Mouse (Mus musculus) stomach, postnatal 0 days (tissue): Measurements from ENCODE around the gene 4931414P19Rik. TPM values are rescaled to one million over a fixed set of nuclear protein-coding genes. Genes with fewer than 3 reads are reported as not detected.
A peak's percentile ranks its signal among the peaks of the same experiment; 100 is the strongest.
"Not testable (repeated sequence)": the region's sequence is repeated elsewhere in the genome, so short reads cannot be mapped to it uniquely, and the experiment has no call there.

ENCODE experiments used
- ATAC-seq: fragments of 200-750 bp; cut with Nextera tagmentation; 2 replicates; pipeline ENCODE4 v1.8.0; 2017; ENCODE audit not compliant: low FRiP score, low TSS enrichment
- DNase-seq: peaks from one replicate; pipeline ENCODE4 v3.0.0-alpha.2; 2016; ENCODE audit warnings: low spot score
- H3K27ac ChIP-seq: fragments of 300-500 bp; sonication (generic); replicated peaks from 2 replicates; pipeline ENCODE4 v1.5.1; 2014; ENCODE audit warnings: mild to moderate bottlenecking, control low read depth
- H3K27me3 ChIP-seq: fragments of 300-500 bp; sonication (generic); 2 replicates; pipeline ENCODE4 v1.6.1; 2014; ENCODE audit warnings: low read length; ENCODE audit not compliant: control insufficient read depth, insufficient read depth
- H3K36me3 ChIP-seq: fragments of 300-500 bp; sonication (generic); 2 replicates; pipeline ENCODE4 v1.6.1; 2014; ENCODE audit warnings: low read length, mixed read lengths; ENCODE audit not compliant: control insufficient read depth, insufficient read depth
- H3K4me1 ChIP-seq: fragments of 300-500 bp; sonication (generic); replicated peaks from 2 replicates; pipeline ENCODE4 v1.6.1; 2014; ENCODE audit warnings: antibody characterized with exemption; ENCODE audit not compliant: control insufficient read depth, insufficient read depth
- H3K4me2 ChIP-seq: fragments of 300-500 bp; sonication (generic); replicated peaks from 2 replicates; pipeline ENCODE4 v1.6.1; 2014; ENCODE audit warnings: low read depth, mild to moderate bottlenecking, control low read depth, moderate library complexity
- H3K4me3 ChIP-seq: fragments of 300-500 bp; sonication (generic); 2 replicates; pipeline ENCODE4 v1.5.1; 2014; ENCODE audit warnings: low read depth, low read length, control low read depth
- H3K9ac ChIP-seq: fragments of 300-500 bp; sonication (generic); 2 replicates; pipeline ENCODE4 v1.6.1; 2014; ENCODE audit warnings: mild to moderate bottlenecking, low read length, control low read depth, mixed read lengths
- H3K9me3 ChIP-seq: fragments of 300-500 bp; sonication (generic); 2 replicates; pipeline ENCODE4 v1.6.1; 2016; ENCODE audit warnings: low read length; ENCODE audit not compliant: control insufficient read depth
- CTCF ChIP-seq: IDR thresholded peaks from 2 replicates; pipeline ENCODE4 v1.5.1; 2016; ENCODE audit warnings: antibody characterized with exemption, low read depth, mild to moderate bottlenecking, moderate library complexity
- EP300 ChIP-seq: optimal IDR thresholded peaks from 2 replicates; pipeline ENCODE3; 2016; ENCODE audit warnings: antibody characterized with exemption
- WGBS: fragments of 180-500 bp; shearing (Covaris S2); extraction: QIAGEN DNeasy Blood & Tissue Kit; methylation state at CpG from one replicate; pipeline ENCODE4 v1.1.7; 2014; 5-methylcytosine and 5-hydroxymethylcytosine counted together
- polyA plus RNA-seq: library from polyadenylated mRNA; unstranded; fragments of >200 nt; fragmentation: Nextera tagmentation; extraction: Ambion mirVana; gene quantifications from 2 replicates; pipeline ENCODE4 v1.2.1, GENCODE M21; 2015

The 4931414P19Rik gene
- polyA plus RNA-seq, 1 experiment from 2014 or later = 2.4 TPM

DNA sequence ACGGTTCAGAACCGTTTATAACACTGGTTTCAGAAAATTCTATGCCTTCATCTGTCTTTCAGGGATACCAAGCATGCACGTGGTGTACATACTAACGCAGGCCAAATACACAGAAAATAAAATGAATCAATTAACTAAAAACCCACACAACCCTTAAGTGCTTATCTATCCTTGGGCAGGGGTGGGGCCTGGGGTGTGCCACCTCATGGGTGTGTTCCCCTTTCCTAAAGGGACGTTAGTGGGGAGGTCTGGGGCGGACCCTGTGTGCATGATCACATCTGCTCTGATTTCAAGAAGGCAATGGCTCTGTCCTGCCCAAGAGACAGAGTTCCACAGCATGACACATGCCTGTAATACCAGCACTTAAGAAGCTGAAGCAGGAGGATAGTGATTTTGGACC lies 17.5 kb upstream of the 4931414P19Rik start:
- Histone ChIP-seq H3K4me2 (no peak overlapping the region), H3K36me3 (no peaks in the 10 kb centered on the region), H3K9ac (no peak overlapping the region), H3K27me3 (no peaks in the 10 kb centered on the region), H3K27ac (no peak overlapping the region), H3K4me3 (no peak overlapping the region), H3K9me3 (no peaks in the 10 kb centered on the region), H3K4me1 (no peaks in the 10 kb centered on the region)
- 75% methylated on average over 6 of the region's 6 CpGs for WGBS
- DNase-seq (no peak), ATAC-seq (no peak)
- no peak for TF ChIP-seq CTCF
- no peak for TF ChIP-seq EP300

DNA sequence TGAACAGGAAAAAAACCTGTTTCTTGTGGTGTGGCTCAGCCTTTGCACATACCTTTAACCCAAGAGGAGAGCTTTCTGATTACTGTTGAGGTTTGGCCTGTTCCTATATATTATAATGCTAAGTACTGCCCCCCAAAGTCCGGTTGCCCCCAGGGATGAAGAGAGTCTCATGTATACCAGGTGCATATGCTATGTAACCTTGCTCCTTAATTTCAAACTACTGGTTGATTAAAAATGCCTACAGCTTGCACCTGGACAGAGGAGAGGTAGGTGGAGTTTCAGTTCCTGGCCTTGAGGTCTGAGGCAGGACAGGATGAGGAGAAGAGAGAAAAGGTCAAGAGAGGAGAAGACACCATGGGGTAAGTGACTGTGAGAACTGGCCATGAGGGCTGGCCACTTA lies 15.3 kb upstream of the 4931414P19Rik start, which contains the start of gene Psmb11:
Gene Psmb11, plus strand, starts transcription at position 301 of the 400 bp plus-strand sequence.
- Histone ChIP-seq H3K4me1 (no peaks in the 10 kb centered on the region), H3K9ac (no peak within 1 kb of the TSS), H3K4me2 (no peak within 1 kb of the TSS), H3K36me3 (no peaks in the 10 kb centered on the region), H3K27ac (no peak within 1 kb of the TSS), H3K27me3 (no peaks in the 10 kb centered on the region), H3K4me3 (no peak within 1 kb of the TSS), H3K9me3 (no peaks in the 10 kb centered on the region)
- no peak for ATAC-seq
- TF ChIP-seq CTCF (no peak), EP300 (no peak)
- WGBS = 93% methylated on average over 1 of the region's 1 CpGs
- DNase-seq = no peak

DNA sequence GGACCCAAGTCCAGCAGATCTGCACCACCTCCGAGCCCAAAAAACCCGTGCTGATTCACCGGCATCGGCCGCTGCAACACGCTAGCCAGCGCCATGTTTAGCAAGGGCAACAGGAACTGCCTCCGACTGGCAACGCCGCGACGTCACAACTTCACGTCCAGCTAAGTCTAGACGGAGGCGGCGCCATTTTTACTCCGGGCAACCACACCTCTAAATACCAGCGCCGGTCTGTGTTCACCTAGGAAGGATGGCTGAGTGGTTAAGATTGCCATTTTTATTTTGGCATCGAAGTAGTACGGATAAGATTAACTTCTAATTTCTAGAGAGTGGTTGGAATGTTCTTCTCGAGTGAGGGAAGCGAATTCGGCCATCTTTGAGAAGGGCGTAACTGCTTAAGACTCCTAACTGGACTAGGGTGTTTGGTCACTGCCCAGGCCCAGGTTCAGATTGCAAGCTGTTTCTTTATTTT lies 12.1 kb upstream of the 4931414P19Rik start, which contains the start of gene Psmb5:
Gene Psmb5, minus strand, starts transcription at position 126 of the 469 bp plus-strand sequence.
- TF ChIP-seq CTCF (no peak), EP300 (no peak)
- ATAC-seq (peak; percentile 87), DNase-seq (peak; percentile 90)
- H3K4me2 ChIP-seq = peak within 1 kb of the TSS; percentile 66
- H3K36me3 ChIP-seq = 0 out of 2 replicates have a peak, but pooled peaks cover 6% of the 10 kb centered on the region
- peak within 1 kb of the TSS; percentile 65 for H3K27ac ChIP-seq
- 0% methylated on average over 25 of the region's 25 CpGs for WGBS
- peak within 1 kb of the TSS; percentile 88 for H3K9ac ChIP-seq
- no peaks in the 10 kb centered on the region for H3K4me1 ChIP-seq
- H3K27me3 ChIP-seq = no peaks in the 10 kb centered on the region
- no peaks in the 10 kb centered on the region for H3K9me3 ChIP-seq
- peak within 1 kb of the TSS; percentile 82 for H3K4me3 ChIP-seq

DNA sequence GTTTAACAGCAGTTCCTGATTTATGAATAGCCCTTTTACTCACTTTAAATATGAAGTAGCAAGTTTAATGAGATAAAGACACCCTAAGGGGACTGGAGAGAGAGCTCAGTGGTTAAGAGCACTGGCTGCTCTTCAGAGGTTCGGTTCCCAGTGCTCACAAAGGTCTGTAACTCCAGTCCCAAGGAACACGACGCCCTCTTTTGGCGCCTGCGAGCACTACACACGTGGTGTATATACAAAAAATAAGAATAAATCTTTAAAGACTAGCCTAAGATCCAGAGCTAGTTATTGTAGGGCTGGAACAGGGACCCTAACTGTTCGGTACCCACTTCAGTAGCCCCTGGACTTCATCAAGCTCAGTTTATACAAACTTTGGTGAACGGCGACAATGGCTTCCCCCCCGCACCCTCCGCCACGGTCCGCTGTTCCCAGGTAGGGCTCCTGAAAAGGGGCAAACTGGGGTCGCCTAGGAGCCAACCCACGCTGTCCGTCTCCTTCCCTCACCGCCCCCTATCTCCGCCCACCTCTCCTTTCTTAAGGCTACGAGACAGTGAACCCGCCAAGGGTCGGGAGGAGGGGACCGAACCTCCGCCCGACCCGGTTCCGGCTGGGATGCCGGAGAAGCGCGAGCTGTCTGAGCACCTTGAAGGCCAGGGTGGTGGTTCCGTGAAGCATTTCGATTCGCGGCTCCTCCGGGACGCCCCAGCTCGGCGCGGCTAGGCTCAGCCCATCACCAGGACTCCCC lies 11.5 kb upstream of the 4931414P19Rik start:
- WGBS = 2% methylated on average over 38 of the region's 38 CpGs

DNA sequence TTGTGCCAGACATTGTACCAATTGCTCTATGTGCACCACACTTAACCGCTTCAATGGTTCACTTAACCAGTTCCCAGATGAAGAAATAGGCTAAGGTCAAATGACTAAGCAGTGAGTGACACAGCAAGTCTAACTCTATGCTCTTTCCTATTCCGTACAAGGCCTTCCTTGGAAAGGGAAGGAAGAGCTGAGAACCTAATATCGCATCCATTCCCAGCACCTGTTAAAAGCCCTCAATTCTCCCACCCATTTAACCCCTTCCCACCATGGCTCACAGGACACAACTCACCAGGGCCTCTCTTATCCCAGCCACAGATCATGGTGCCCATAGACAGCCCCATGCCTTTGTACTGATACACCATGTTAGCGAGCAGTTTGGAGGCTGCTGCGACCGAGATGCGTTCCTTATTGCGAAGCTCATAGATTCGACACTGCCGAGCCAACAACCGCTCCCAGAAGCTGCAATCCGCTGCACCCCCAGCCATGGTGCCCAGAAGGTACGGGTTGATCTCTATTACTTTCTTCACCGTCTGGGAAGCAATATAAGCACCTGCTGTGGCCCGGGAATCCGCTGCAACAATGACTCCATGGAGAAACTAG lies 10.5 kb upstream of the 4931414P19Rik start:
- Histone ChIP-seq H3K27me3 (no peaks in the 10 kb centered on the region), H3K36me3 (0 out of 2 replicates have a peak, but pooled peaks cover 7% of the 10 kb centered on the region), H3K4me1 (no peaks in the 10 kb centered on the region), H3K9ac (no peak overlapping the region), H3K4me2 (no peak overlapping the region), H3K4me3 (no peak overlapping the region), H3K27ac (0 out of 2 replicates have a peak overlapping the region, but pooled peaks have one; percentile 24), H3K9me3 (no peaks in the 10 kb centered on the region)
- WGBS = 91% methylated on average over 16 of the region's 16 CpGs
- no peak for TF ChIP-seq CTCF
- TF ChIP-seq EP300 = no peak
- ATAC-seq (no peak), DNase-seq (no peak)

More for the DNA sequence above, 11.5 kb upstream of the 4931414P19Rik start:
- Histone ChIP-seq H3K4me3 (peak overlapping the region; percentile 82), H3K36me3 (0 out of 2 replicates have a peak, but pooled peaks cover 7% of the 10 kb centered on the region), H3K9me3 (no peaks in the 10 kb centered on the region), H3K9ac (peak overlapping the region; percentile 88), H3K4me1 (no peaks in the 10 kb centered on the region), H3K27me3 (no peaks in the 10 kb centered on the region), H3K27ac (peak overlapping the region; percentile 65), H3K4me2 (peak overlapping the region; percentile 66)
- DNase-seq = peak; percentile 53
- TF ChIP-seq EP300 = no peak
- TF ChIP-seq CTCF = peak; percentile 53
- ATAC-seq = peak; percentile 61

DNA sequence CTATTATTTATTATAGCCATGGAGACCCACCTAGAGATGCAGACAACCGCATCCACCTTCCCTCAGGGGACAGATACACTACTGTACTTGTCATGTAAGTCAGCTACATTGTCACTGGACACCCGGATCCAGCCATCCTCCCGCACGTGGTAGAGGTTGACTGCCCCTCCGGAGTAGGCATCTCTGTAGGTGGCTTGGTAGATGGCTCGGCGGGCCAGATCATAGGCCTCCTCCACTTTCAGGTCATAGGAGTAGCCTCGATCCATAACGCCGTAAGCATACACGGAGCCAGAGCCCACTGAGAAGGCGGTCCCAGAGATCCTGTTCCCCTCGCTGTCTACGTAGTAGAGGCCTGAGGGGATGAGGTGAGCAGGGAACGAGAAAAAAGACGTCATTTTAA lies 8.3 kb upstream of the 4931414P19Rik start:
- not testable (repeated sequence) for H3K27ac ChIP-seq
- WGBS = 94% methylated on average over 16 of the region's 16 CpGs

More for the DNA sequence above, 8.3 kb upstream of the 4931414P19Rik start:
- not testable (repeated sequence) for H3K9ac ChIP-seq, H3K4me1 ChIP-seq, H3K36me3 ChIP-seq, DNase-seq, H3K9me3 ChIP-seq, H3K27me3 ChIP-seq, H3K4me3 ChIP-seq, ATAC-seq, H3K4me2 ChIP-seq
